Mouse (Mus musculus): ENCODE measurements at regions not wholly inside any gene's neighbourhood (a gene's known extent, or its start where the extent isn't known, plus 50 kb on each side); places are given as distances from the start of the nearest gene placed in this dataset.

- H3K27me3 ChIP-seq, result no peaks in the 10 kb centered on the region
- H3K27ac ChIP-seq (replicated peaks), result peak overlapping the region; percentile 54
- ATAC-seq (replicated peaks), result peak; percentile 90
- WGBS, result 50% methylated on average over 6 of the region's 6 CpGs
- H3K9me3 ChIP-seq, result no peaks in the 10 kb centered on the region
- H3K4me2 ChIP-seq (replicated peaks), result no peak overlapping the region
- peaks cover 5% of the 10 kb centered on the region; the same call in 1 of the 2 replicates for H3K4me1 ChIP-seq
- no peaks in the 10 kb centered on the region for H3K36me3 ChIP-seq
- H3K9ac ChIP-seq (replicated peaks), result no peak overlapping the region
- no peak overlapping the region for H3K4me3 ChIP-seq
Measured at GRCm38 (mm10) chr14:102925769-102926443, 56.5 kb downstream of the Kctd12 start.

DNA sequence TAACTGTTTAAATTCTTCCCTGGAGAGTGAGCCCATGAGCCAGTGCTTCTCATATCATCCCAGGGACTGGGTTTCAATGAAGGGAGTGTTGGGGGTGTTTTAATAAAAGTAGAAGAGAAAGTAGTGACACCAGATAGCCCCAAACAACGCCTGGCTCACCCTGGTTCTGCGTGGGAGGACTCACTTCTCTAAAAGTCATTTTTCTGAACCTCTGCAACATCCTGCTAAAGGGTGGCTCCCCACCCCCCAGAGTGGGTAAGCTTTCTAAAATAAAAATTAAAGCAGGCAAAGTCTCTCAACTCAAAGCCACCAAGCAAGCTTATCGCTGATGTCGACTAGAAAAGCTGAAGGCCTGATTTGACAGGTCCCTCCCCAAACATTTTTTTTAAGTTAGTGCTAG, 57.8 kb downstream of the Kctd12 start:
- Histone ChIP-seq H3K9ac (replicated peaks) (no peak overlapping the region), H3K27ac (replicated peaks) (0 out of 2 replicates have a peak overlapping the region, but pooled peaks have one; percentile 16), H3K27me3 (no peaks in the 10 kb centered on the region), H3K9me3 (no peaks in the 10 kb centered on the region), H3K4me1 (peaks cover 8% of the 10 kb centered on the region), H3K4me2 (replicated peaks) (no peak overlapping the region), H3K4me3 (no peak overlapping the region), H3K36me3 (no peaks in the 10 kb centered on the region)
- WGBS, result 88% methylated on average over 4 of the region's 4 CpGs
- no peak for ATAC-seq (replicated peaks)

GRCm38 (mm10) chr14:102922496-102922993, 59.9 kb downstream of the Kctd12 start:
- H3K4me1 ChIP-seq, result peaks cover 8% of the 10 kb centered on the region
- no peak overlapping the region for H3K4me2 ChIP-seq (replicated peaks)
- no peaks in the 10 kb centered on the region for H3K27me3 ChIP-seq
- no peak overlapping the region for H3K4me3 ChIP-seq
- H3K9ac ChIP-seq (replicated peaks), result no peak overlapping the region
- H3K27ac ChIP-seq (replicated peaks), result no peak overlapping the region
- no peak for ATAC-seq (replicated peaks)
- no peaks in the 10 kb centered on the region for H3K9me3 ChIP-seq
- H3K36me3 ChIP-seq, result no peaks in the 10 kb centered on the region
- 92% methylated on average over 5 of the region's 5 CpGs for WGBS

DNA sequence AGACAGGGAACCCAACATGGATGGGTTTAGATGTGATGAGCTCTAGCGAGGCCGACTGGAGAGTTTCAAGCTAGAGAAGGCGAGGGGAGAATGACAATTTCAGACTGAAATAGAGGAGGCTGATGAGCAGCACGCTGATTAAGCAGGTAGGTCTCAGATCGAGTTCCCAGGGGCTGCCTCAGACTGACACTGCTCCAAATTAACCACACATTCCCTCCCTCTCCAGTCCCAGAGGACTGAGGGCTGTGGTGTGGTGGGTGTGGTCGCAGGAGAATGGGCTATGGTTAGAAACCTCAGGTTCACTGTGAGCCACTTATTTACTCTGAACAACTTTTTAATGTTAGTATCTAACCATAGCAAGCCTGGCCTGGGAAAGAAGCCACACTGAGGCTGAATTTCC, 62.0 kb downstream of the Kctd12 start:
- no peak for ATAC-seq (replicated peaks)
- Histone ChIP-seq H3K4me2 (replicated peaks) (no peak overlapping the region), H3K36me3 (no peaks in the 10 kb centered on the region), H3K4me1 (peaks cover 3% of the 10 kb centered on the region), H3K27me3 (no peaks in the 10 kb centered on the region), H3K27ac (replicated peaks) (peak overlapping the region; percentile 81), H3K9ac (replicated peaks) (no peak overlapping the region), H3K4me3 (no peak overlapping the region), H3K9me3 (no peaks in the 10 kb centered on the region)
- WGBS, result 86% methylated on average over 6 of the region's 6 CpGs

DNA sequence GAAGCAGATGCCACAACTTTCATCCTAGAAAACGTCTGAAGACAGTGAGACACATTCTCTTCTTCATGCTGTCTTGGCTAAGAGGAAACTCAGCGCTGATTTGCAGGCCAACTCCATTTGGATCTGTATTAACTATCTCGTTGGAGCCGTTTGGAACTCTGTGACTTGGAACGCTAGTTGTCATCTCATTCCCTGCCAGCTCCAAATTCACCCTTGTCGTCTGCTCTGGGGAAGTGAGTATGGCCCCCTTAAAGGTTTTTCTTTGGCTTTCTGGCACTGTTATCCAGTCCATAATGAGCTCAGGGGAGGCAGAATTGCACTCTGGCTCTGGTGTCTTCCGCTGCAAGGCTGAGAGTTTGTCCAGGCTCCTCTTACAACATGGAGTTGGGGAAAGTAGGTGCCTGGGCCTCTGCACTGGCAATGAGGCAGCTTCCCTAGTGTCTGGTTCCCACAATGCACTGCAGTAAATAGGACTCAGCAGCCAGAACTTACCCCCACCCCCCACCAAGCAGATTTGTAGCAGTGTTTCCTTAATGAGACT, 63.1 kb downstream of the Kctd12 start:
- Histone ChIP-seq H3K27ac (replicated peaks) (peak overlapping the region; percentile 81), H3K27me3 (no peaks in the 10 kb centered on the region), H3K9ac (replicated peaks) (no peak overlapping the region), H3K4me2 (replicated peaks) (no peak overlapping the region), H3K36me3 (no peaks in the 10 kb centered on the region), H3K4me3 (no peak overlapping the region), H3K9me3 (no peaks in the 10 kb centered on the region), H3K4me1 (peaks cover 3% of the 10 kb centered on the region; the same call in 1 of the 2 replicates)
- 76% methylated on average over 7 of the region's 7 CpGs for WGBS
- ATAC-seq (replicated peaks), result peak; percentile 65

DNA sequence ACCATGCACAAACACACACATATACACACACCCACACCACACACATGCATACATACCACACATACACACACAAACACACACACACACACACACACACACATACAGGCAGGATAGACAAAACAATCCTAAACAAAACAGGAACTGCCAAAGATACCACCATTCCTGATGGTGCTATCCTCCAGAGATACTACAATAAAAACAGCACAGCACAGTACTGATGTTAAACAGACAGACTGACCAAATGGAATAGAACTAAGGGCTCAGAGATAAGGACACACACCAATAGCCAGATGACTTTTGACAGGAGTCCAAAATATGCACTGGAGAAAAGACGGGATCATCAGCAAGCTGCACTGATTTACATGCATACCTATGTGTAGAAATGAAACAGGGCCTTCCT, 64.5 kb downstream of the Kctd12 start:
- 84% methylated on average over 1 of the region's 1 CpGs for WGBS
- Histone ChIP-seq H3K9me3 (no peaks in the 10 kb centered on the region), H3K4me2 (replicated peaks) (no peak overlapping the region), H3K27ac (replicated peaks) (peak overlapping the region; percentile 81; the same call in 1 of the 2 replicates), H3K27me3 (no peaks in the 10 kb centered on the region), H3K9ac (replicated peaks) (no peak overlapping the region), H3K4me3 (no peak overlapping the region), H3K36me3 (no peaks in the 10 kb centered on the region), H3K4me1 (peaks cover 3% of the 10 kb centered on the region; the same call in 1 of the 2 replicates)
- ATAC-seq (replicated peaks), result no peak

GRCm38 (mm10) chr14:102915918-102916317, 66.5 kb downstream of the Kctd12 start:
- 0 out of 2 replicates have a peak overlapping the region, but pooled peaks have one; percentile 19 for H3K27ac ChIP-seq (replicated peaks)
- no peaks in the 10 kb centered on the region for H3K27me3 ChIP-seq
- WGBS, result 80% methylated on average over 4 of the region's 4 CpGs
- no peak overlapping the region for H3K4me2 ChIP-seq (replicated peaks)
- H3K9me3 ChIP-seq, result no peaks in the 10 kb centered on the region
- no peaks in the 10 kb centered on the region for H3K36me3 ChIP-seq
- no peak overlapping the region for H3K9ac ChIP-seq (replicated peaks)
- no peak overlapping the region for H3K4me3 ChIP-seq
- peaks cover 3% of the 10 kb centered on the region; the same call in 1 of the 2 replicates for H3K4me1 ChIP-seq
- ATAC-seq (replicated peaks), result no peak

GRCm38 (mm10) chr14:102911582-102911981, 70.9 kb downstream of the Kctd12 start:
- no peaks in the 10 kb centered on the region for H3K9me3 ChIP-seq
- no peak overlapping the region for H3K27ac ChIP-seq (replicated peaks)
- H3K4me3 ChIP-seq, result no peak overlapping the region
- H3K4me2 ChIP-seq (replicated peaks), result no peak overlapping the region
- H3K4me1 ChIP-seq, result no peaks in the 10 kb centered on the region
- ATAC-seq (replicated peaks), result no peak
- no peaks in the 10 kb centered on the region for H3K36me3 ChIP-seq
- no peaks in the 10 kb centered on the region for H3K27me3 ChIP-seq
- H3K9ac ChIP-seq (replicated peaks), result no peak overlapping the region
- WGBS, result 75% methylated on average over 3 of the region's 3 CpGs

GRCm38 (mm10) chr14:102908990-102909389, 73.4 kb downstream of the Kctd12 start:
- no peaks in the 10 kb centered on the region for H3K4me1 ChIP-seq
- no peaks in the 10 kb centered on the region for H3K27me3 ChIP-seq
- no peak overlapping the region for H3K4me3 ChIP-seq
- H3K9ac ChIP-seq (replicated peaks), result no peak overlapping the region
- WGBS, result 79% methylated on average over 3 of the region's 3 CpGs
- H3K9me3 ChIP-seq, result no peaks in the 10 kb centered on the region
- H3K27ac ChIP-seq (replicated peaks), result no peak overlapping the region
- no peak for ATAC-seq (replicated peaks)
- no peak overlapping the region for H3K4me2 ChIP-seq (replicated peaks)
- H3K36me3 ChIP-seq, result no peaks in the 10 kb centered on the region

DNA sequence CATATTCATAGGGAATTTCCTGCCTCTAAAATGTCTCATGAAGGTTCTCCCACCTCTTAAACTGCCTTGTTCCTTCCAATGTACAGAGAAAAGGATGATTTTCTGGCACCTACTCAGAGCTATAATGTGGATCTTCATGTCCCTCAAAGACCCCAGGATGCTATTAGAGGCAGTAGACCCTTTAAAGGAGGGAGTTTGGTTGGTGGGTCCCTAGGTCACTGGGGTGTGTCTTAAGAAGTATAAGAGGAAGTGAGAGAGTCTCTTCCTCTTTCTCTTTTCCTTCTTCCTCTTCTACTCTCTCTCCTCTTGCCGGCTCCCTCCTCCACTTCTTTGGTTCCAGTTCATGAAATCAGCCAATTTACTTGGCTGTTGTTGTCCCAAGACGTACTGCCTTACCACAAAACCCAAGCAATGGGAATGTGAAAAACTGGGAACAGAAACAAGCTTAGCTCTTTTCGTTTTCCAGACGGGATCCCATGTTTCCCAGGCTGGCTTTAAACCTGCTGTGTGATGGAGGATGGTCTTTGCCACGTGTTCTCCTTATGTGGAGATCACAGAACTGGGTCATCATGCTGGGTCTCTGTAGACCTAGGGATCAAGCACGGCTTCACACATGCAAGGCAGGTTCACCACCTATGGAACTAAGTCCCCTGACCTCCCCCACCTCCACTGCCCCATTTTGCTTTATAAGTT, 74.9 kb downstream of the Kctd12 start:
- Histone ChIP-seq H3K9ac (replicated peaks) (no peak overlapping the region), H3K9me3 (no peaks in the 10 kb centered on the region), H3K27ac (replicated peaks) (no peak overlapping the region), H3K4me3 (no peak overlapping the region), H3K27me3 (no peaks in the 10 kb centered on the region), H3K36me3 (no peaks in the 10 kb centered on the region), H3K4me1 (no peaks in the 10 kb centered on the region), H3K4me2 (replicated peaks) (no peak overlapping the region)
- ATAC-seq (replicated peaks), result no peak
- 80% methylated on average over 6 of the region's 6 CpGs for WGBS

- H3K9me3 ChIP-seq, result no peaks in the 10 kb centered on the region
- no peak overlapping the region for H3K4me3 ChIP-seq
- no peaks in the 10 kb centered on the region for H3K36me3 ChIP-seq
- no peaks in the 10 kb centered on the region for H3K27me3 ChIP-seq
- H3K9ac ChIP-seq (replicated peaks), result no peak overlapping the region
- no peaks in the 10 kb centered on the region for H3K4me1 ChIP-seq
- no peak overlapping the region for H3K27ac ChIP-seq (replicated peaks)
- ATAC-seq (replicated peaks), result no peak
- no peak overlapping the region for H3K4me2 ChIP-seq (replicated peaks)
- WGBS, result 81% methylated on average over 6 of the region's 6 CpGs
Measured at GRCm38 (mm10) chr14:102906826-102907225, 75.6 kb downstream of the Kctd12 start.

DNA sequence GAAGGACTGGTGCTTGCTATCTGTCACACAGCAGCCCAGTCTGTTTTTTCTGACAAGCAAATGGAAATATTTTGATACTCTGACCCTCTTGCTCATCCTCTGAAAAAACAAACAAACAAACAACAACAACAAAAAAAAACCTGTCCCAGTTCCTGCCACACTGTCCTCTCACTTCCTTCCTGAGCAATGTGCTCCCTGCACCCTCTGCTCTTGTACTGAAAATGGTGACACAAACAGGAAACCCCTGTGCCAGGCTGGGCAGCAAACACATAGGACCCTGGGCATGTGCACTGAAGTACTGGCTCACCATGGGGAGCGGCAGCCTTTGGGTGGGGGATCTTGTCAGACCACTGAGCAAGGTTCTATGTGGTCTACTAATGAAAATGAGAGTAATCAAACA, 76.2 kb downstream of the Kctd12 start:
- 84% methylated on average over 1 of the region's 1 CpGs for WGBS
- no peak overlapping the region for H3K27ac ChIP-seq (replicated peaks)
- no peaks in the 10 kb centered on the region for H3K27me3 ChIP-seq
- H3K9me3 ChIP-seq, result no peaks in the 10 kb centered on the region
- ATAC-seq (replicated peaks), result no peak
- H3K9ac ChIP-seq (replicated peaks), result no peak overlapping the region
- no peaks in the 10 kb centered on the region for H3K4me1 ChIP-seq
- H3K4me3 ChIP-seq, result no peak overlapping the region
- no peak overlapping the region for H3K4me2 ChIP-seq (replicated peaks)
- no peaks in the 10 kb centered on the region for H3K36me3 ChIP-seq
